Mouse (Mus musculus) stomach, postnatal 0 days (tissue): Measurements from ENCODE around the gene Foxred2. TPM values are rescaled to one million over a fixed set of nuclear protein-coding genes. Genes with fewer than 3 reads are reported as not detected.

ENCODE experiments used
- ATAC-seq: fragments of 200-750 bp; cut with Nextera tagmentation; 2 replicates; pipeline ENCODE4 v1.8.0; 2017; ENCODE audit not compliant: low FRiP score, low TSS enrichment
- DNase-seq: peaks from one replicate; pipeline ENCODE4 v3.0.0-alpha.2; 2016; ENCODE audit warnings: low spot score
- H3K27ac ChIP-seq: fragments of 300-500 bp; sonication (generic); replicated peaks from 2 replicates; pipeline ENCODE4 v1.5.1; 2014; ENCODE audit warnings: mild to moderate bottlenecking, control low read depth
- H3K27me3 ChIP-seq: fragments of 300-500 bp; sonication (generic); 2 replicates; pipeline ENCODE4 v1.6.1; 2014; ENCODE audit warnings: low read length; ENCODE audit not compliant: control insufficient read depth, insufficient read depth
- H3K36me3 ChIP-seq: fragments of 300-500 bp; sonication (generic); 2 replicates; pipeline ENCODE4 v1.6.1; 2014; ENCODE audit warnings: low read length, mixed read lengths; ENCODE audit not compliant: control insufficient read depth, insufficient read depth
- H3K4me1 ChIP-seq: fragments of 300-500 bp; sonication (generic); replicated peaks from 2 replicates; pipeline ENCODE4 v1.6.1; 2014; ENCODE audit warnings: antibody characterized with exemption; ENCODE audit not compliant: control insufficient read depth, insufficient read depth
- H3K4me2 ChIP-seq: fragments of 300-500 bp; sonication (generic); replicated peaks from 2 replicates; pipeline ENCODE4 v1.6.1; 2014; ENCODE audit warnings: low read depth, mild to moderate bottlenecking, control low read depth, moderate library complexity
- H3K4me3 ChIP-seq: fragments of 300-500 bp; sonication (generic); 2 replicates; pipeline ENCODE4 v1.5.1; 2014; ENCODE audit warnings: low read depth, low read length, control low read depth
- H3K9ac ChIP-seq: fragments of 300-500 bp; sonication (generic); 2 replicates; pipeline ENCODE4 v1.6.1; 2014; ENCODE audit warnings: mild to moderate bottlenecking, low read length, control low read depth, mixed read lengths
- H3K9me3 ChIP-seq: fragments of 300-500 bp; sonication (generic); 2 replicates; pipeline ENCODE4 v1.6.1; 2016; ENCODE audit warnings: low read length; ENCODE audit not compliant: control insufficient read depth
- CTCF ChIP-seq: IDR thresholded peaks from 2 replicates; pipeline ENCODE4 v1.5.1; 2016; ENCODE audit warnings: antibody characterized with exemption, low read depth, mild to moderate bottlenecking, moderate library complexity
- EP300 ChIP-seq: optimal IDR thresholded peaks from 2 replicates; pipeline ENCODE3; 2016; ENCODE audit warnings: antibody characterized with exemption
- WGBS: fragments of 180-500 bp; shearing (Covaris S2); extraction: QIAGEN DNeasy Blood & Tissue Kit; methylation state at CpG from one replicate; pipeline ENCODE4 v1.1.7; 2014; 5-methylcytosine and 5-hydroxymethylcytosine counted together
- polyA plus RNA-seq: library from polyadenylated mRNA; unstranded; fragments of >200 nt; fragmentation: Nextera tagmentation; extraction: Ambion mirVana; gene quantifications from 2 replicates; pipeline ENCODE4 v1.2.1, GENCODE M21; 2015

Foxred2 gene
- polyA plus RNA-seq, 1 experiment from 2014 or later: 0.62 TPM

GRCm38 (mm10) chr15:77931689-77932016 lies 24.9 kb downstream of the Foxred2 start:
- Histone ChIP-seq H3K4me3 (no peak overlapping the region), H3K4me2 (no peak overlapping the region), H3K4me1 (peaks cover 4% of the 10 kb centered on the region; the same call in 1 of the 2 replicates), H3K9me3 (no peaks in the 10 kb centered on the region), H3K9ac (no peak overlapping the region), H3K27ac (no peak overlapping the region), H3K27me3 (no peaks in the 10 kb centered on the region), H3K36me3 (no peaks in the 10 kb centered on the region)
- ATAC-seq (no peak), DNase-seq (no peak)
- no peak for TF ChIP-seq EP300
- TF ChIP-seq CTCF: no peak
- 60% methylated on average over 6 of the region's 6 CpGs for WGBS

DNA sequence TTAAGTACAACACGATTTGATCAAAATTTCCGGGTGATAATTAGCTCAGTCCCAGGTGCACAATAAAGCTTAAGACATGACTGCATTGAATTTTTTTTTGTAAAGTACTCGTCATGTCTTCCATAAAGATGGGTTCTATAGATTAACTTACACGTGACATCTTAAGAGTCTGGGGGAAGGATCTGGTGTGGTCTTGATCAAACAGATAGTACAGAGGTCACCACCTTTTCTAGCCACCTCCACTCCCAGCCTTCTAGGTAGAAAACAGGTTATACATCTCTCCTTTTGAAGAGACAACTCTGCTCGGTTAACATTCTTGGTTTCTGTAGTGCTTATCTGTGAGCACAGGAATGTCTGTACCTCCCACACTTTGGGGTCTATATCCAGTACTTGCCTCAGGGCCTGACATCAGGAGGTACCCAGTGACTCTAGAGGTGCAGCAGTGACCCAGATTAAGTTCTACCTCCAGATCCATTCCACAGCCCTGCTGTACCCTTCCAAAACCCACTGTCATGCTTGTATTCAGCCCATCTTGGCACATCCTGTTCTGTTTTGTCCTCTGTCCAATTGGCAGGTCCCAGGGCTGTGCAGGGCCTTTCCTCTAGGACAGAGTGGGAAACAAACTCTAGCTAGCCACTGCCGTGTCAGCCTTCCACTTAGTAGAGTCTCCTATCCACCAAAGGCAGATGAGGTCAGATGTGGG lies 25.4 kb downstream of the Foxred2 start:
- no peak for ATAC-seq
- no peak overlapping the region for H3K4me3 ChIP-seq
- no peak overlapping the region for H3K27ac ChIP-seq
- TF ChIP-seq EP300 (no peak), CTCF (no peak)
- peaks cover 4% of the 10 kb centered on the region; the same call in 1 of the 2 replicates for H3K4me1 ChIP-seq
- H3K36me3 ChIP-seq: no peaks in the 10 kb centered on the region
- 65% methylated on average over 6 of the region's 6 CpGs for WGBS
- no peak overlapping the region for H3K9ac ChIP-seq
- H3K27me3 ChIP-seq: no peaks in the 10 kb centered on the region
- DNase-seq: no peak
- H3K4me2 ChIP-seq: no peak overlapping the region
- no peaks in the 10 kb centered on the region for H3K9me3 ChIP-seq

DNA sequence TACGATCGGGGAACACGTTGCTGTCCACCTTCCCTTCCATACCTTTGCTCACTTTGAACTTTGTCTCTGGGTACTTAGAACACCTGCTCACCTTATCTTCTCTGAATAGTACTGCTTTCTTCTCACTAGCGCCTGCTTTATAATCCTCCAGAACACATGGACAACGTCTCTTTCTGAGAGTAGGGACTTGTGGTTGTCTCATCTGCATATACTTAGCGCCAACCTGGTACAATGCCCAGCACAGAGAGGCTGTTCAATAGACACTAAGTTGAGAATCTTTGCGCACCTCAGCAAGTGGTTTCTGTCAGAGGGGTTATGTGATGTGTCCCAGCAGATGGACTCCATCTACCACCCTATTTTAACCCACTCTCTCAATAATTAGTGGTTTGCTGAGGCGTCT lies 26.7 kb downstream of the Foxred2 start:
- 39% methylated on average over 8 of the region's 8 CpGs for WGBS

DNA sequence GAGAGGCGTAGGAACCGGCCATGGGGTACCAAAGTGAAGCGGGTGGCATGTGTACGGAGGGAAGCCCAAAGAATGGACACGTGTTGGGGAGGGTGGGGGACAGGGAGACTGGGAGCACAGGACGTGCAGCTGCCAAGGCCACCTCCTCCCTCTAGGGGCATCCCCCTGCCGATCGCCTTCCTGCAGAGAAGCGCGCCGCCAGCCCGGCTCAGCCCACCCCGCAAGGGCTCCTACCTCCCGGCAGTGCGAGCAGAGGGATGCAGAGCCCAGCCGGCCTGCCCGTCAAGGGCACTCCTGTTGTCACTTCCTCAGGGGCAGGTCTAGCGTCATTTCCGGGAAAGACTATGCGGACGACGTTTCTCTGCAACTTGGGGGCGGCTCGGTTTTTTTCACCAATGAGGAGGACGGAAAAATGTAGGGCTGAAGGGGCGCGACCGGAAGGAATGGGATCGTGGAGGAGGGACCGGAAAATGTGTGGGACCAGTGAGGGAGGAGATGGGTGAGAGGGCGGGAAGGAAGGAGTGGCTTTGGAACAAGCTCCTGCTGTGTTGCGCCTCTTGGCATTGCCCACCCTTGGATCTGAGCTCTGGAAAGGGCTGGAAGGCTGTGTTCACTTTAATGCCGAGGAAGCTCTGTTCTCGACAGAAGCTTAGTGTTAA lies 27.7 kb downstream of the Foxred2 start, which contains the start of gene Txn2:
Gene Txn2, minus strand, starts transcription at position 334 of the 659 bp plus-strand sequence.
- Histone ChIP-seq H3K27ac (peak within 1 kb of the TSS; percentile 96), H3K4me2 (peak within 1 kb of the TSS; percentile 74), H3K9ac (peak within 1 kb of the TSS; percentile 65), H3K27me3 (no peaks in the 10 kb centered on the region), H3K4me3 (peak within 1 kb of the TSS; percentile 70), H3K4me1 (peaks cover 4% of the 10 kb centered on the region; the same call in 1 of the 2 replicates), H3K36me3 (0 out of 2 replicates have a peak, but pooled peaks cover 3% of the 10 kb centered on the region), H3K9me3 (no peaks in the 10 kb centered on the region)
- DNase-seq: peak; percentile 97
- peak; percentile 95 for ATAC-seq
- 1% methylated on average over 34 of the region's 34 CpGs for WGBS
- TF ChIP-seq EP300: no peak
- TF ChIP-seq CTCF: peak; percentile 44; the same call in 1 of the 2 replicates

More for the DNA sequence above, 26.7 kb downstream of the Foxred2 start:
- Histone ChIP-seq H3K27ac (no peak overlapping the region), H3K9me3 (no peaks in the 10 kb centered on the region), H3K27me3 (no peaks in the 10 kb centered on the region), H3K36me3 (no peaks in the 10 kb centered on the region), H3K4me2 (peak overlapping the region; percentile 74), H3K4me1 (peaks cover 4% of the 10 kb centered on the region; the same call in 1 of the 2 replicates), H3K9ac (no peak overlapping the region), H3K4me3 (no peak overlapping the region)
- DNase-seq (no peak), ATAC-seq (no peak)
- no peak for TF ChIP-seq CTCF
- TF ChIP-seq EP300: no peak

GRCm38 (mm10) chr15:77928091-77928490 lies 28.4 kb downstream of the Foxred2 start:
- H3K27ac ChIP-seq: peak overlapping the region; percentile 96
- no peaks in the 10 kb centered on the region for H3K9me3 ChIP-seq
- H3K4me3 ChIP-seq: peak overlapping the region; percentile 70
- no peaks in the 10 kb centered on the region for H3K27me3 ChIP-seq
- peak overlapping the region; percentile 65 for H3K9ac ChIP-seq
- H3K4me2 ChIP-seq: peak overlapping the region; percentile 72
- ATAC-seq (no peak), DNase-seq (no peak)
- TF ChIP-seq CTCF (no peak), EP300 (no peak)
- peaks cover 4% of the 10 kb centered on the region; the same call in 1 of the 2 replicates for H3K4me1 ChIP-seq
- H3K36me3 ChIP-seq: peaks cover 6% of the 10 kb centered on the region; the same call in 1 of the 2 replicates
- 13% methylated on average over 4 of the region's 4 CpGs for WGBS

DNA sequence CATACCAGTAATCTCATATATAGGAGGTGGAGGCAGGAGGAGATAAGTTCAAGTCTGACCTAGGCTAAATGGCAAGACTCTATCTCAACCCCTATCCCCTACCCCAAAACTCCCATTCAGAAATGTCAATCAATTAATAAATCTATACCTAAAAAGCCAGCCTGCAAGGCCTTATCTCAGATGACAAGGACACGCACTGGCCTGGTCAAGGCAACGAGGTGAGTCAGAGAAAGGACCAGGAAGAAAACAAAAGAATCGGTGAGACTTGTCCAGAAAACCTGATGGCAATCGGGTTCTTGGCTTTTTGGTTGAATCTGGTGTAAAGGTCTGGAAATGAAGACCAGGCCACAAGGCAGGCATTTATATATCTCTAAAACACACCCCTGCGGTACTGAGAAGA lies 29.6 kb downstream of the Foxred2 start:
- DNase-seq (no peak), ATAC-seq (no peak)
- H3K4me2 ChIP-seq: no peak overlapping the region
- H3K27me3 ChIP-seq: no peaks in the 10 kb centered on the region
- no peak overlapping the region for H3K27ac ChIP-seq
- TF ChIP-seq EP300 (no peak), CTCF (no peak)
- 81% methylated on average over 5 of the region's 5 CpGs for WGBS
- H3K4me1 ChIP-seq: peaks cover 4% of the 10 kb centered on the region; the same call in 1 of the 2 replicates
- no peak overlapping the region for H3K4me3 ChIP-seq
- no peak overlapping the region for H3K9ac ChIP-seq
- peaks cover 9% of the 10 kb centered on the region for H3K36me3 ChIP-seq
- H3K9me3 ChIP-seq: no peaks in the 10 kb centered on the region
